Mouse (Mus musculus): ENCODE measurements around the gene Aqp12. TPM values are rescaled to one million over a fixed set of nuclear protein-coding genes. Genes with fewer than 3 reads are reported as not detected.

The Aqp12 gene
- total and polyA plus RNA-seq, 3 experiments, result not detected

- peaks cover 2 to 29% of the 10 kb centered on the region in 2 experiments; a peak in 3 of 4 replicates for H3K4me1 ChIP-seq (ENCODE audit: control insufficient read depth in 1 of 2, insufficient read depth in 2 of 2)
- dilution Hi-C loops (cut with MboI; ENCODE audit: extremely low pct_ligation_motif_present, extremely low pct_unique_long_range_greater_than_20kb, low sequenced_read_pairs) (no loop called here), in situ Hi-C loops (cut with MboI; ENCODE audit: low pct_ligation_motif_present, low pct_unique_long_range_greater_than_20kb, low sequenced_read_pairs) (no loop called here)
- H3K36me3 ChIP-seq (replicated peaks in 1 of 2; ENCODE audit: control insufficient read depth in 1 of 2, insufficient read depth in 1 of 2, low read length in 1 of 2), result peaks cover 0 to 10% of the 10 kb centered on the region in 2 experiments
- H3K9me3 ChIP-seq (replicated peaks; ENCODE audit: low read length), result no peaks in the 10 kb centered on the region
- peak; percentile 39 for DNase-seq (ENCODE audit: extremely low read depth)
- H3K9ac ChIP-seq (ENCODE audit: insufficient read depth, low read depth), result no peak overlapping the region
- no peak overlapping the region for H3K4me2 ChIP-seq (ENCODE audit: insufficient read depth, low read depth, poor library complexity, severe bottlenecking)
- H3K27me3 ChIP-seq (replicated peaks), result no peaks in the 10 kb centered on the region
- H3K27ac ChIP-seq (ENCODE audit: insufficient read depth, low read depth), result no peak overlapping the region
- H3K4me3 ChIP-seq (replicated peaks in 1 of 3; ENCODE audit: low read depth in 2 of 3, low read length in 2 of 3, poor library complexity in 1 of 3), result no peak overlapping the region
- H3K79me2 ChIP-seq (replicated peaks; ENCODE audit: control insufficient read depth, extremely low read depth, insufficient read depth, poor library complexity, severe bottlenecking), result no peaks in the 10 kb centered on the region
- TF ChIP-seq RAD21 (IDR thresholded peaks at IDR 0.05; ENCODE audit: low read depth, low read length) (peak; percentile 39), PAX5 (IDR thresholded peaks at IDR 0.05; ENCODE audit: low read length) (no peak), SMC3 (IDR thresholded peaks at IDR 0.05; ENCODE audit: low read depth, low read length) (peak; percentile 59), CTCF (conservative IDR thresholded peaks at IDR 0.05 in 1 of 2, IDR thresholded peaks at IDR 0.05 in 1 of 2; ENCODE audit: low read depth in 2 of 2, low read length in 2 of 2) (peak in 1 of 2 experiments; percentile 66; a peak in 2 of 4 replicates)
Measured at GRCm38 (mm10) chr1:92984999-92985398, 21.1 kb upstream of the Aqp12 start.

DNA sequence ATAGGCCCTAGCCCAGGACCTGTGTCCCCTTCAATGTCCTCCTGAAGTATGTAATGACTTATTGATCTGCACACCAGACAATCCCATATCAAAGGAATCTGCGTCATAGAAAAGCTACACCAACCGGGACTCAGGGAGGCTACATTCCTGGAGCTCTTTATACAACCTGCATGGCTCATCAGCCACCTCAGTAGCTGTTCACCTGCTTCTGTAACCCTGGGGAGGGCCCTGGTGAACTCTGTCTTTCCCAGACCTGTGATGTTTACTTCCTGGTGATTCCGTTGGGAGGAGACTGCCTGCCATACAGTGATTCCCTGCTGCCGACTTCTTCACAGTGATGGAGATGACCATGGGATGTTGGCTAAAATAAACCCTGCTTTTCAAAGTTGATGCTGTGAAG lies 17.2 kb upstream of the Aqp12 start:
- no peak overlapping the region for H3K27ac ChIP-seq (ENCODE audit: insufficient read depth, low read depth)
- H3K27me3 ChIP-seq (replicated peaks), result no peaks in the 10 kb centered on the region
- no peak overlapping the region for H3K9ac ChIP-seq (ENCODE audit: insufficient read depth, low read depth)
- no peak overlapping the region for H3K4me3 ChIP-seq (replicated peaks in 1 of 3; ENCODE audit: low read depth in 2 of 3, low read length in 2 of 3, poor library complexity in 1 of 3)
- H3K79me2 ChIP-seq (replicated peaks; ENCODE audit: control insufficient read depth, extremely low read depth, insufficient read depth, poor library complexity, severe bottlenecking), result no peaks in the 10 kb centered on the region
- no peak for DNase-seq (ENCODE audit: extremely low read depth)
- peaks cover 13 to 36% of the 10 kb centered on the region in 2 experiments for H3K4me1 ChIP-seq (ENCODE audit: control insufficient read depth in 1 of 2, insufficient read depth in 2 of 2)
- no peaks in the 10 kb centered on the region for H3K9me3 ChIP-seq (replicated peaks; ENCODE audit: low read length)
- dilution Hi-C loops (cut with MboI; ENCODE audit: extremely low pct_ligation_motif_present, extremely low pct_unique_long_range_greater_than_20kb, low sequenced_read_pairs) (no loop called here), in situ Hi-C loops (cut with MboI; ENCODE audit: low pct_ligation_motif_present, low pct_unique_long_range_greater_than_20kb, low sequenced_read_pairs) (no loop called here)
- TF ChIP-seq MXI1 (IDR thresholded peaks at IDR 0.05; ENCODE audit: low read depth, low read length) (no peak), MAZ (IDR thresholded peaks at IDR 0.05; ENCODE audit: low read depth, low read length) (no peak), GABPA (IDR thresholded peaks at IDR 0.05; ENCODE audit: insufficient replicate concordance, low read depth, low read length) (no peak), USF1 (IDR thresholded peaks at IDR 0.05; ENCODE audit: low read depth, low read length) (no peak), RCOR1 (conservative IDR thresholded peaks at IDR 0.05; ENCODE audit: low read depth, low read length) (no peak), HCFC1 (IDR thresholded peaks at IDR 0.05; ENCODE audit: low read depth, low read length) (no peak), ETS1 (conservative IDR thresholded peaks at IDR 0.05; ENCODE audit: low read depth, low read length) (no peak), IRF4 (IDR thresholded peaks at IDR 0.05; ENCODE audit: low read depth, low read length) (no peak), UBTF (IDR thresholded peaks at IDR 0.05; ENCODE audit: low read depth, low read length) (no peak), CTCF (conservative IDR thresholded peaks at IDR 0.05 in 1 of 2, IDR thresholded peaks at IDR 0.05 in 1 of 2; ENCODE audit: low read depth in 2 of 2, low read length in 2 of 2) (no peak), POLR2AphosphoS2 (IDR thresholded peaks at IDR 0.05; ENCODE audit: low read depth, low read length) (no peak), ELF1 (IDR thresholded peaks at IDR 0.05; ENCODE audit: low read depth, low read length) (no peak), E2F4 (IDR thresholded peaks at IDR 0.05; ENCODE audit: insufficient replicate concordance, low read depth, low read length) (no peak), TBP (conservative IDR thresholded peaks at IDR 0.05; ENCODE audit: low read depth, low read length) (no peak), USF2 (conservative IDR thresholded peaks at IDR 0.05; ENCODE audit: low read depth, low read length) (no peak), POLR2A (IDR thresholded peaks at IDR 0.05; ENCODE audit: low read depth, low read length) (no peak), KAT2A (IDR thresholded peaks at IDR 0.05; ENCODE audit: insufficient replicate concordance, low read length) (no peak), ZC3H11A (IDR thresholded peaks at IDR 0.05; ENCODE audit: low read depth, low read length) (no peak)
- no peak overlapping the region for H3K4me2 ChIP-seq (ENCODE audit: insufficient read depth, low read depth, poor library complexity, severe bottlenecking)
- no peaks in the 10 kb centered on the region for H3K36me3 ChIP-seq (replicated peaks in 1 of 2; ENCODE audit: control insufficient read depth in 1 of 2, insufficient read depth in 1 of 2, low read length in 1 of 2)

Measured in CH12.LX (cell line).